Mouse (Mus musculus) effector memory CD4-positive, alpha-beta T cell, adult 5 months (primary cell): ENCODE measurements around the gene Gm21060. TPM values are rescaled to one million over a fixed set of nuclear protein-coding genes. Genes with fewer than 3 reads are reported as not detected.

Experiments used
- polyA plus RNA-seq: library from polyadenylated mRNA; unstranded; fragments of 100-300 nt; shearing (Covaris generic); gene quantifications from one replicate; pipeline ENCODE4 v1.2.1, GENCODE M21; 2017

Gm21060 gene
- polyA plus RNA-seq = not detected

GRCm38 (mm10) chr19:61296969-61297368, at the start of gene Gm21060:
Gene Gm21060, minus strand, starts transcription at chr19:61297069.

Other genes starting within 250 kb of the Gm21060 start
- 24.5 TPM for gene Zfp950, start 156.2 kb downstream of the Gm21060 start, polyA plus RNA-seq
- not detected for gene Gm7102, start 120.8 kb downstream of the Gm21060 start, polyA plus RNA-seq
- gene Gm6020, start 113.2 kb downstream of the Gm21060 start, polyA plus RNA-seq = not detected
- 19.7 TPM for gene Csf2ra, start 68.6 kb downstream of the Gm21060 start, polyA plus RNA-seq